Mouse (Mus musculus) hindbrain, postnatal 0 days (tissue): ENCODE data around the gene Syt5. TPM values are rescaled to one million over a fixed set of nuclear protein-coding genes. Genes with fewer than 3 reads are reported as not detected.

Experiments used
- ATAC-seq: fragments of 200-750 bp; cut with Nextera tagmentation; 2 replicates; pipeline ENCODE4 v1.8.0; 2017; ENCODE audit warnings: mild to moderate bottlenecking, moderate TSS enrichment, moderate library complexity
- DNase-seq: peaks from one replicate; pipeline ENCODE4 v3.0.0-alpha.2; 2015; ENCODE audit warnings: low spot score
- H3K27ac ChIP-seq: fragments of 300-500 bp; sonication (generic); 2 replicates; pipeline ENCODE4 v1.5.1; 2014; ENCODE audit warnings: mild to moderate bottlenecking
- H3K27me3 ChIP-seq: fragments of 300-500 bp; sonication (generic); 2 replicates; pipeline ENCODE4 v1.6.1; 2014; ENCODE audit warnings: low read length, mixed read lengths; ENCODE audit not compliant: insufficient read depth
- H3K36me3 ChIP-seq: fragments of 300-500 bp; sonication (generic); 2 replicates; pipeline ENCODE4 v1.6.1; 2014; ENCODE audit warnings: low read length, mixed read lengths; ENCODE audit not compliant: insufficient read depth
- H3K4me1 ChIP-seq: fragments of 300-500 bp; sonication (generic); 2 replicates; pipeline ENCODE4 v1.6.1; 2014; ENCODE audit warnings: antibody characterized with exemption, low read length, mixed read lengths; ENCODE audit not compliant: insufficient read depth
- H3K4me2 ChIP-seq: fragments of 300-500 bp; sonication (generic); 2 replicates; pipeline ENCODE4 v1.6.1; 2014; ENCODE audit warnings: low read depth, mild to moderate bottlenecking, low read length, moderate library complexity, mixed read lengths
- H3K4me3 ChIP-seq: fragments of 300-500 bp; sonication (generic); 2 replicates; pipeline ENCODE4 v1.5.1; 2014; ENCODE audit warnings: low read length
- H3K9ac ChIP-seq: fragments of 300-500 bp; sonication (generic); replicated peaks from 2 replicates; pipeline ENCODE4 v1.6.1; 2014; ENCODE audit warnings: mild to moderate bottlenecking, low read length, moderate library complexity, mixed read lengths
- H3K9me3 ChIP-seq: fragments of 300-500 bp; sonication (generic); 2 replicates; pipeline ENCODE4 v1.6.1; 2016; ENCODE audit warnings: low read length, mixed read lengths
- CTCF ChIP-seq: IDR thresholded peaks from 2 replicates; pipeline ENCODE4 v1.5.1; 2016; ENCODE audit warnings: antibody characterized with exemption, control low read depth, low read depth
- WGBS: fragments of 180-500 bp; shearing (Covaris S2); extraction: QIAGEN DNeasy Blood & Tissue Kit; methylation state at CpG from one replicate; pipeline ENCODE4 v1.1.7; 2014; 5-methylcytosine and 5-hydroxymethylcytosine counted together
- polyA plus RNA-seq: library from polyadenylated mRNA; unstranded; fragments of >200 nt; fragmentation: Nextera tagmentation; extraction: Ambion mirVana; gene quantifications from 2 replicates; pipeline ENCODE4 v1.2.1, GENCODE M21; 2015
- total RNA-seq: library from RNA; depleted of rRNA; stranded (reverse); fragments of >200 nt; gene quantifications from 2 replicates; pipeline ENCODE4 v1.2.3, GENCODE M21; 2014

Syt5 gene
- total and polyA plus RNA-seq, 2 experiments from 2014 or later, result 83.7 to 103 TPM

DNA sequence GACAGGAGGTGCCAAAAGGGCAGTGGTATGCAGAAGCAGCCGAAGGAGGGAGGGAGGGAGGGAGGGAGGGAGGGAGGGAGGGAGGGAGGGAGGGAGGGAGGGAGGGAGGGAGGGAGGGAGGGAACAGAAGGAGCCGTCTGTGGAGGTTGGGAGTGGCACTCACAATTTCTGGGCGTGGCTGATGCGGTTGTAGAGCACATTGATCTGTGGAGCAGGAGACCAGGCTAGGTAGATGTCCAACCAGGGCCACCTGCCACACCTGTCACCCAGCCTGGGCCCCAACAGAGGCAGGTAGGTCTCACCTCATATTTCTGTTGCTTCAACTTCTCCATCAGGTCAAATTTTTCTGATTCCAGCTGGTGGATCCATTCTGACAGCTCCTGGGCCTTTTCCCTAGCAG is 40.1 kb downstream of the Syt5 start:
- no peaks in the 10 kb centered on the region for H3K4me1 ChIP-seq
- no peak for TF ChIP-seq CTCF
- DNase-seq (no peak), ATAC-seq (no peak)
- H3K36me3 ChIP-seq, result no peaks in the 10 kb centered on the region
- no peak overlapping the region for H3K27ac ChIP-seq
- no peak overlapping the region for H3K9ac ChIP-seq
- H3K4me2 ChIP-seq, result no peak overlapping the region
- no peaks in the 10 kb centered on the region for H3K27me3 ChIP-seq
- H3K9me3 ChIP-seq, result no peaks in the 10 kb centered on the region
- WGBS, result 50% methylated on average over 3 of the region's 4 CpGs
- H3K4me3 ChIP-seq, result no peak overlapping the region

- ATAC-seq, result no peak
- Histone ChIP-seq H3K36me3 (no peaks in the 10 kb centered on the region), H3K9ac (no peak overlapping the region), H3K4me2 (no peak overlapping the region), H3K27me3 (no peaks in the 10 kb centered on the region), H3K4me3 (no peak overlapping the region), H3K27ac (no peak overlapping the region), H3K9me3 (no peaks in the 10 kb centered on the region), H3K4me1 (peaks cover 9% of the 10 kb centered on the region)
- 51% methylated on average over 11 of the region's 11 CpGs for WGBS
- DNase-seq, result no peak
- TF ChIP-seq CTCF, result no peak
Observed at GRCm38 (mm10) chr7:4504646-4505435, 42.5 kb downstream of the Syt5 start.

- no peak for ATAC-seq
Observed at GRCm38 (mm10) chr7:4503858-4504257, 43.5 kb downstream of the Syt5 start.

DNA sequence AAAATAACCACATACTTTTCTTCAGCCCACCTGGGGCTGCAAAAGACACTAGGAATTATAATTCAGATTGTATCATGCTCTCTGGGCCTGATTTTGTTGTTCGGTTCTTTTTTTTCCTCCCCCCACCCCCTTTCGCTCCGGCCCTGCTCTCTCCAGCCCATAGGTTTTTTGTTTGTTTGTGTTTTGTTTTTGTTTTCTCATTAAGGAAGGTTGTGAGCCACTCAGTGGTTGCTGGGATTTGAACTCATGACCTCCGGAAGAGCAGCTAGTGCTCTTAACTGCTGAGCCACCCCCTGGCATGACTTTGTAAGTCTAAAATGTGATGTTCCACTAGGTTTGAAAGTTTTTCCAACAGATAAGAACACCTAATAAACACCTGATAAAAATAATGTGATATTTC is 44.2 kb downstream of the Syt5 start:
- WGBS, result 81% methylated on average over 4 of the region's 4 CpGs
- no peak for TF ChIP-seq CTCF
- Histone ChIP-seq H3K4me3 (no peak overlapping the region), H3K4me1 (peaks cover 27% of the 10 kb centered on the region), H3K4me2 (no peak overlapping the region), H3K9me3 (no peaks in the 10 kb centered on the region), H3K36me3 (no peaks in the 10 kb centered on the region), H3K27me3 (no peaks in the 10 kb centered on the region), H3K27ac (no peak overlapping the region), H3K9ac (no peak overlapping the region)
- ATAC-seq (no peak), DNase-seq (no peak)

More at GRCm38 (mm10) chr7:4503858-4504257, 43.5 kb downstream of the Syt5 start:
- H3K9me3 ChIP-seq, result no peaks in the 10 kb centered on the region
- no peak overlapping the region for H3K4me2 ChIP-seq
- H3K9ac ChIP-seq, result no peak overlapping the region
- no peak for DNase-seq
- peaks cover 19% of the 10 kb centered on the region for H3K4me1 ChIP-seq
- H3K36me3 ChIP-seq, result no peaks in the 10 kb centered on the region
- no peak overlapping the region for H3K27ac ChIP-seq
- no peaks in the 10 kb centered on the region for H3K27me3 ChIP-seq
- no peak overlapping the region for H3K4me3 ChIP-seq
- no peak for TF ChIP-seq CTCF
- WGBS, result 84% methylated on average over 5 of the region's 5 CpGs

DNA sequence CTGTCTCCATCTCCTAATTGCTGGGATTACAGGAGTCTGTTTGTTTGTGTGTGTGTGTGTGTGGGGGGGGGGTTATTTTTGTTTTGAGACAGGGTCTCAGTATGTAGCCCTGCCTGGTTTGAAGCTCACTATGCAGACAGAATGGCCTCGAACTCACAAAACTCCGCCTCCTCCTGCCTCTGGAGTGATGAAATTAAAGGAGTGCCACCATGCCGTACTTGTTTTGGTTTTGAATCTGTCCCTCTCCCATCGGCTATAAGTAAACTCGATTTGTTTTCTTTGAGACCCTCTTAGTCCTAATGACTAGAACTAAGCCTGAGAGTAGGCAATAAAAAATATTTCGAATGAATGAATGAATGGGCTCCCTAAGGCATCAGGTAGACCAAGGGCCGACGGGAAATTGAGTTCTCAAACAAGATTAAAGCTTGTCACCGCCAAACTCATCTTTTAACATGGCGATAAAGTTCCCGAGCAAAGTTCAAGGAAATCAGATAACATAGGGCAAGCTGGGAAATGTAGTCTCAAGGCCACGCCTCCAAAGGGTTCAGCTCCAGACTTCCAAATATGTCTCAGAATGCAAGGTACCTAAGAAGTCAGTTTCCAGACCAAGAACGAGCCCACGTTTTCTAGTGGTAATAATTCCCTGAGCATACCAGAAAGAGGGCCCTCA is 44.8 kb downstream of the Syt5 start:
- H3K36me3 ChIP-seq, result no peaks in the 10 kb centered on the region
- WGBS, result 9% methylated on average over 14 of the region's 14 CpGs
- no peak overlapping the region for H3K9ac ChIP-seq
- H3K4me2 ChIP-seq, result peak overlapping the region; percentile 91
- TF ChIP-seq CTCF, result no peak
- H3K4me3 ChIP-seq, result peak overlapping the region; percentile 92
- peaks cover 30% of the 10 kb centered on the region for H3K4me1 ChIP-seq
- ATAC-seq, result no peak; the same call in 1 of the 2 replicates
- no peaks in the 10 kb centered on the region for H3K9me3 ChIP-seq
- peak; percentile 75 for DNase-seq
- H3K27ac ChIP-seq, result peak overlapping the region; percentile 92; the same call in 1 of the 2 replicates
- H3K27me3 ChIP-seq, result no peaks in the 10 kb centered on the region

DNA sequence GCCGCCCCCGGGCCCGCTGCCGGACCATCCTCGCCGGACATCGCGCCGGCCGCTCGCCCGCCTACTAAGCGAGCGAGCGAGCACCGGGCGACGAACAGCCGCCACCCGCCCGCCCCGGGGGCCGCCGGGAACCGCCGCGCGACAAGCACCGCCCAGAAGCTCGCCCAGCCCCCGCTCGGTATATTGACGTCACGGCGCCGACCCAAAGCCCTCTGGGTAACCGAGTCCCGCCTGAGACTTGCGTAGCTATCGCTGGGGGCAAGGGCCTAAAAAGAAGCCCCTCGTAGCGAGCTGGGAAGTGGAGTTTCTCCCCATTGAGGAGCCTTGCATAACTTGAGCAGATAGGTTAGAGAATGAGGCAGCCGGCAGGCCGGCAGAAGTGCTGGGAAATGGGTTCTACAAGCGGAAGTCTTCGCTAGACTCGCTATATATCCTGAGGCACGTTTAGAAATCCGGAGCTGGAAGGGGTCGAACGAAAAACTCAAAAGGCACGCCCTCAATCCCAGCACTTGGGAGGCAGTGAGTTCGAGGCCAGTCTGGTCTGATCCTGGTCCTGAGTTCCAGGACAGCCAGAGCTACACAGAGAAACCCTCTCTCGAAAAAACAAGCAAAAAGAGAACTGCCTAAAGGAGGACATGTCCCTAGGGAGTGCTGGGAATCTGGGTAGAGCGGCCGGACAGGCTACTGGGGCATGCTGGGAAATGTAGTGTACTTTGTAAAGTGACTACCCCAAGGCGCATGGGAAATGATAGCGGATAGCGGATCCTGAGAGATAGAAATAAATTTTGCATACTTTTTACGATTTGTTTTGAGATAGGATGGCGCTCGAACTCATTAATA is 45.6 kb downstream of the Syt5 start, which contains the start of gene Ppp1r12c:
Gene Ppp1r12c, minus strand, starts transcription at position 123 of the 840 bp plus-strand sequence.
- no peaks in the 10 kb centered on the region; the same call in 1 of the 2 replicates for H3K36me3 ChIP-seq
- H3K27ac ChIP-seq, result peak within 1 kb of the TSS; percentile 92
- WGBS, result under 1% methylated on average over 61 of the region's 62 CpGs
- ATAC-seq (peak; percentile 94), DNase-seq (peak; percentile 97)
- H3K27me3 ChIP-seq, result no peaks in the 10 kb centered on the region
- peaks cover 30% of the 10 kb centered on the region for H3K4me1 ChIP-seq
- peak within 1 kb of the TSS; percentile 96 for H3K9ac ChIP-seq
- H3K9me3 ChIP-seq, result no peaks in the 10 kb centered on the region
- H3K4me2 ChIP-seq, result peak within 1 kb of the TSS; percentile 91
- no peak for TF ChIP-seq CTCF
- peak within 1 kb of the TSS; percentile 92 for H3K4me3 ChIP-seq
